Comparison of ENCODE assay signal across 22 mouse cellular contexts in genomic region chr11:54922488-54922887, GRCm38 (mm10). TPM values are rescaled to one million over a fixed set of nuclear protein-coding genes. Genes with fewer than 3 reads are reported as not detected.
DNase-seq lines count a peak whose midpoint lies in the region; ATAC-seq and TF ChIP-seq lines count a peak whose summit lies in the region.
"Had no signal": no experiment of that assay in that cellular context is flagged by ENCODE, and none has a peak within 500 bp of the region (broad histone marks: within the 10 kb centered on the region; RNA-seq: fewer than 3 reads in every experiment).

No protein-coding gene starts in this region.

- peak; percentile 89 for DNase-seq in heart, adult 11 months
- no peak for DNase-seq in heart, postnatal 14 days
- DNase-seq in kidney, adult 18-20 months: peak; percentile 35
- no peak for DNase-seq in kidney, postnatal 4 days
- DNase-seq: adrenal gland, postnatal 25 days; cerebellum, adult 18-20 months; cerebellum, postnatal 10 days; lung, adult 2 months; midbrain, embryonic 14.5 days; thymus, postnatal 14 days had no signal

- 94% methylated on average over 3 of the region's 3 CpGs for WGBS in small intestine, adult 2 months
- 92% methylated on average over 3 of the region's 3 CpGs for WGBS in intestine, embryonic 16.5 days

- no peaks in the 10 kb centered on the region for H3K27me3 ChIP-seq in small intestine, adult 2 months (ENCODE audit: control insufficient read depth, insufficient read depth, low read length)
- H3K27me3 ChIP-seq in intestine, embryonic 16.5 days (replicated peaks; ENCODE audit: control insufficient read depth, insufficient read depth, low read length): no peaks in the 10 kb centered on the region
- H3K27me3 ChIP-seq: embryonic facial prominence, embryonic 13.5 days; forebrain, embryonic 15.5 days; hindbrain, embryonic 15.5 days had no signal

- H3K4me1 ChIP-seq in brown adipose tissue, adult 24 weeks (ENCODE audit: control insufficient read depth, insufficient read depth, insufficient read length, low read length): peaks cover 14% of the 10 kb centered on the region; the same call in 1 of the 2 replicates
- H3K4me1 ChIP-seq in small intestine, adult 2 months (ENCODE audit: control insufficient read depth, insufficient read depth, insufficient read length, low read length): peaks cover 7% of the 10 kb centered on the region; the same call in 1 of the 2 replicates
- H3K4me1 ChIP-seq in intestine, embryonic 16.5 days (ENCODE audit: control insufficient read depth, insufficient read depth, low read length): peaks cover 15% of the 10 kb centered on the region
- H3K4me1 ChIP-seq: embryonic facial prominence, embryonic 13.5 days; forebrain, embryonic 15.5 days; hindbrain, embryonic 15.5 days had no signal

- no peak overlapping the region for H3K4me3 ChIP-seq in brown adipose tissue, adult 24 weeks (ENCODE audit: insufficient read depth, low read depth, low read length)
- no peak overlapping the region for H3K4me3 ChIP-seq in small intestine, adult 2 months (ENCODE audit: low read depth, low read length)
- H3K4me3 ChIP-seq in intestine, embryonic 16.5 days (ENCODE audit: low read length): no peak overlapping the region
- H3K4me3 ChIP-seq: embryonic facial prominence, embryonic 13.5 days; forebrain, embryonic 10.5 days; forebrain, embryonic 15.5 days; hindbrain, embryonic 10.5 days; hindbrain, embryonic 15.5 days had no signal

- TF ChIP-seq CTCF in small intestine, adult 2 months (IDR thresholded peaks at IDR 0.05; ENCODE audit: extremely low read depth, insufficient read length, insufficient replicate concordance, low read depth, low read length): no peak

- peak overlapping the region; percentile 64 for H3K27ac ChIP-seq in brown adipose tissue, adult 24 weeks (replicated peaks; ENCODE audit: low read depth, low read length)
- H3K27ac ChIP-seq in small intestine, adult 2 months (ENCODE audit: insufficient read depth, low read depth, low read length): 0 out of 2 replicates have a peak overlapping the region, but pooled peaks have one; percentile 10
- no peak overlapping the region for H3K27ac ChIP-seq in intestine, embryonic 16.5 days (ENCODE audit: low read length)
- H3K27ac ChIP-seq: embryonic facial prominence, embryonic 13.5 days; forebrain, embryonic 15.5 days; hindbrain, embryonic 10.5 days; hindbrain, embryonic 15.5 days; liver, embryonic 14.5 days had no signal

- intact Hi-C loops in heart, postnatal 14 days (cut with DNase I): no loop called here

- no peak for ATAC-seq in intestine, embryonic 16.5 days
- ATAC-seq: forebrain, embryonic 15.5 days; inflammation-experienced regulatory T-cells, adult 6 months had no signal

- H3K36me3 ChIP-seq in small intestine, adult 2 months (ENCODE audit: control insufficient read depth, insufficient read depth, low read length): peaks cover 86% of the 10 kb centered on the region
- peaks cover 22% of the 10 kb centered on the region for H3K36me3 ChIP-seq in intestine, embryonic 16.5 days (ENCODE audit: control insufficient read depth, insufficient read depth, low read length)

- H3K9ac ChIP-seq in intestine, embryonic 16.5 days (ENCODE audit: low read depth, low read length): no peak overlapping the region
- H3K9ac ChIP-seq: embryonic facial prominence, embryonic 13.5 days; forebrain, embryonic 15.5 days; hindbrain, embryonic 15.5 days; liver, embryonic 14.5 days had no signal

- H3K9me3 ChIP-seq in intestine, embryonic 16.5 days (ENCODE audit: control insufficient read depth, low read length): no peaks in the 10 kb centered on the region
- H3K9me3 ChIP-seq: embryonic facial prominence, embryonic 13.5 days; forebrain, embryonic 10.5 days; forebrain, embryonic 15.5 days; G1E; hindbrain, embryonic 15.5 days had no signal

- no peak for TF ChIP-seq POLR2A in small intestine, adult 2 months (IDR thresholded peaks at IDR 0.05; ENCODE audit: low read depth, low read length)

- H3K4me2 ChIP-seq in intestine, embryonic 16.5 days (ENCODE audit: low read depth, low read length): no peak overlapping the region
- H3K4me2 ChIP-seq: embryonic facial prominence, embryonic 13.5 days; forebrain, embryonic 15.5 days; hindbrain, embryonic 15.5 days had no signal

RNA-seq across cellular contexts. Expression of gene Gpx3, which starts 20.2 kb away (rescaled TPM):
- total RNA-seq in heart, postnatal 14 days (2021): 100 to 1,000 TPM in 1 of 2 experiments, 10 to 100 TPM in 1; 93.6 to 153 TPM
- polyA plus RNA-seq in brown adipose tissue, adult 24 weeks (2012; ENCODE audit: insufficient read depth, insufficient read length, missing spikeins): 1,156 and 2,121 TPM in 2 replicates
- 52.2 and 90.3 TPM in 2 replicates for polyA plus RNA-seq in small intestine, adult 2 months (2012; rRNA removed)
- 511 and 784 TPM in 2 replicates for polyA plus RNA-seq in intestine, embryonic 16.5 days (2015; fragmentation: Nextera tagmentation; extraction: Ambion mirVana)
- total RNA-seq: G1E; monocyte, adult 5-6 weeks had no signal
- polyA plus RNA-seq: G1E had no signal

RNA-seq across cellular contexts. Expression of gene Tnip1, which starts 40.2 kb away (rescaled TPM):
- 10 to 100 TPM; 27.7 to 30.4 TPM for total RNA-seq in heart, postnatal 14 days (2021)
- polyA plus RNA-seq in brown adipose tissue, adult 24 weeks (2012; ENCODE audit: insufficient read depth, insufficient read length, missing spikeins): 16.0 and 16.9 TPM in 2 replicates
- 47.9 and 122 TPM in 2 replicates for polyA plus RNA-seq in small intestine, adult 2 months (2012; rRNA removed)
- 27.2 and 28.1 TPM in 2 replicates for polyA plus RNA-seq in intestine, embryonic 16.5 days (2015; fragmentation: Nextera tagmentation; extraction: Ambion mirVana)

RNA-seq across cellular contexts. Expression of gene Hint1, which starts 56.3 kb away (rescaled TPM):
- total RNA-seq in heart, postnatal 14 days (2021): 100 to 1,000 TPM; 259 to 264 TPM
- 558 and 608 TPM in 2 replicates for polyA plus RNA-seq in brown adipose tissue, adult 24 weeks (2012; ENCODE audit: insufficient read depth, insufficient read length, missing spikeins)
- 371 and 593 TPM in 2 replicates for polyA plus RNA-seq in small intestine, adult 2 months (2012; rRNA removed)
- polyA plus RNA-seq in intestine, embryonic 16.5 days (2015; fragmentation: Nextera tagmentation; extraction: Ambion mirVana): 674 and 732 TPM in 2 replicates

Comparison
In these comparisons a context has a peak if more than half of its experiments do, and no peak if none do; other contexts are left out.
1. DNase-seq: peak in heart, adult 11 months (single experiment) and kidney, adult 18-20 months (single experiment); none in heart, postnatal 14 days (0 of 2) and kidney, postnatal 4 days (0 of 2).